Mouse (Mus musculus): Measurements from ENCODE around the gene Stox2. TPM values are rescaled to one million over a fixed set of nuclear protein-coding genes. Genes with fewer than 3 reads are reported as not detected.

Gene Stox2
- total and polyA plus RNA-seq, 2 experiments from 2014 or later, result 39.9 to 85.6 TPM

DNA sequence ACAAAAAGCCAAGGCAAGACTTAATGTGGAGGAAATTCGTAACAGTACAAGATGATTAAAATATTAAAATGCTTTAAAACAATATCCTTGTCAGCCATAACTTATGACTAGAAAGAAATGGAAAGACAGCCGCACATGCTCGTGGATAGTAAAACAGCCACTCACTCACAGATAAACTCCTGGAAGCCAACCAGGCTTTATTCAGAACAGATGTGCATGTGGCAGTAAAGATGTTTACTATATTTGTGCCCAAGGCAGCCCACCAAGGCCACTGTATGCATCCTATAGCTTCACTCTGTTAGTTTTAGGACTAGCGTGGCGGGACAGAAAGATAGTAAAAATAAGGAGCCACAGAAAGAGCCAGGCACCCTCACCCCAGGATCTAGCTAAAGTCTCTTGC, 115.2 kb downstream of the Stox2 start:
- Histone ChIP-seq H3K9me3 (ENCODE audit: low read length) (no peaks in the 10 kb centered on the region), H3K27me3 (ENCODE audit: insufficient read depth, low read length) (no peaks in the 10 kb centered on the region), H3K4me3 (ENCODE audit: low read depth, low read length) (no peak overlapping the region), H3K9ac (no peak overlapping the region), H3K36me3 (ENCODE audit: insufficient read depth) (no peaks in the 10 kb centered on the region), H3K27ac (ENCODE audit: low read depth, low read length) (no peak overlapping the region), H3K4me1 (ENCODE audit: insufficient read depth) (no peaks in the 10 kb centered on the region), H3K4me2 (ENCODE audit: low read depth) (no peak overlapping the region)
- no peak for ATAC-seq
- no peak for DNase-seq
- TF ChIP-seq CTCF (IDR thresholded peaks at IDR 0.05; ENCODE audit: low read depth), result no peak
- WGBS, result 92% methylated on average over 5 of the region's 5 CpGs

GRCm38 (mm10) chr8:47326348-47326747, 119.8 kb downstream of the Stox2 start:
- Histone ChIP-seq H3K9me3 (ENCODE audit: low read length) (no peaks in the 10 kb centered on the region), H3K4me3 (ENCODE audit: low read depth, low read length) (no peak overlapping the region), H3K27me3 (ENCODE audit: insufficient read depth, low read length) (no peaks in the 10 kb centered on the region), H3K4me1 (ENCODE audit: insufficient read depth) (no peaks in the 10 kb centered on the region), H3K27ac (ENCODE audit: low read depth, low read length) (no peak overlapping the region), H3K4me2 (ENCODE audit: low read depth) (no peak overlapping the region), H3K36me3 (ENCODE audit: insufficient read depth) (no peaks in the 10 kb centered on the region), H3K9ac (no peak overlapping the region)
- TF ChIP-seq CTCF (IDR thresholded peaks at IDR 0.05; ENCODE audit: low read depth), result no peak
- ATAC-seq, result no peak
- no peak for DNase-seq
- 85% methylated on average over 8 of the region's 8 CpGs for WGBS

DNA sequence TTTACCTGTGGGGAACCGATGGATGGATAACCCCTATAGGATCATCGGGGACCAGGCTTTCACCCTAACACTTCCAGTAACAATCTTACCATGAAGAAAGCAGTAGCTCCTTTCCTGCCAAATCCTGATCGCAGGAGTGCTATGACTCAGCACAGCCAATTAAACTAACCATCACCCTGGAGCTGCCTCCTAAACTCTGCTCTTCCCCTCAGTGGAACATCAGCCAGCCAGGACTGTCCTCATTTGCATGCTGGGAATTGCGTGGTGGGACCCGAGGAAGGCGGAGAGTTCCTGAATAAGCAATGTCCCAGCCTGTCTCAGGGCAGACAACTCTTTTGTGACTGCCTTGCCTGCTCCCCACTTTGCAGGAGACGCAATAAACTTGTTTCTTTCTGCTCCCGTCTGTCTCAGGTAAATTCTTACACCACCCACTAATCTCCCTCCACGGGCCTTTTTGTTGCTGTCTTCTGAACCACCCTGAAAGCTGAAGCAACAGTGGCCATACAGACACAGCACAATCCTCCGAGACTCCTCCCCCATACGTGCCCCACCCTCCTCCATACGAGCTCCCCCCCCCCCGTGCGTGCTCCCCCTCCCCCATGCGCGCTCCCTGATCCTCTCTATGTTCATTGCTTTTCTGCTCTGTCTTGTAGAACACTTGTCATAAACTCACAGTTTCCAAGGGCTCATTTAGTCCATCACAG, 121.9 kb downstream of the Stox2 start:
- DNase-seq (peak; percentile 27), ATAC-seq (peak; percentile 80)
- no peak for TF ChIP-seq CTCF (IDR thresholded peaks at IDR 0.05; ENCODE audit: low read depth)
- H3K9me3 ChIP-seq (ENCODE audit: low read length), result no peaks in the 10 kb centered on the region
- H3K4me3 ChIP-seq (ENCODE audit: low read depth, low read length), result peak overlapping the region; percentile 18; the same call in 1 of the 2 replicates
- no peaks in the 10 kb centered on the region for H3K27me3 ChIP-seq (ENCODE audit: insufficient read depth, low read length)
- 25% methylated on average over 16 of the region's 16 CpGs for WGBS
- H3K4me1 ChIP-seq (ENCODE audit: insufficient read depth), result no peaks in the 10 kb centered on the region
- no peaks in the 10 kb centered on the region for H3K36me3 ChIP-seq (ENCODE audit: insufficient read depth)
- no peak overlapping the region for H3K27ac ChIP-seq (ENCODE audit: low read depth, low read length)
- peak overlapping the region; percentile 34 for H3K4me2 ChIP-seq (ENCODE audit: low read depth)
- no peak overlapping the region for H3K9ac ChIP-seq

DNA sequence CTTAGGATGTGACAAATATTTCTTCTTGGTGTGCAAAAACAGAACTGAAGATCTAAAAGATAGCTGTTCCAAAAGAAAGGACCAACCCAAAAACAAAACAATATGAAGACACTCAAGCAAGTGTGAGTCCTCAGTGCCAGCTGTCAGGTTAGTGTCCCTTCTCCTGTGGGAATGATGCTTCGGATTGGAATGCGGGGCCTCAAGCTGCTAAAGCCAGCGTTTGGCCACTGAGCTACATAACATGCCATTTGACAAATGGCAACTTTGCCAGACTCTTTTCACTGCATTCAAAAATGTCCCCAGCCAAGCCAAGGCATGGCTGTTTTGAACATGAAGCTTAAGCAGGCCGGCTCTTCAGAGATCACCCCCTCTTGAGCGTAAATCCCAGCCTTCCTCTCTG, 124.9 kb downstream of the Stox2 start:
- no peak overlapping the region for H3K27ac ChIP-seq (ENCODE audit: low read depth, low read length)
- H3K36me3 ChIP-seq (ENCODE audit: insufficient read depth), result no peaks in the 10 kb centered on the region
- DNase-seq (no peak), ATAC-seq (no peak)
- H3K27me3 ChIP-seq (ENCODE audit: insufficient read depth, low read length), result no peaks in the 10 kb centered on the region
- no peaks in the 10 kb centered on the region for H3K4me1 ChIP-seq (ENCODE audit: insufficient read depth)
- no peak overlapping the region for H3K4me3 ChIP-seq (ENCODE audit: low read depth, low read length)
- H3K9ac ChIP-seq, result no peak overlapping the region
- 27% methylated on average over 5 of the region's 5 CpGs for WGBS
- no peaks in the 10 kb centered on the region for H3K9me3 ChIP-seq (ENCODE audit: low read length)
- no peak overlapping the region for H3K4me2 ChIP-seq (ENCODE audit: low read depth)
- TF ChIP-seq CTCF (IDR thresholded peaks at IDR 0.05; ENCODE audit: low read depth), result no peak

- TF ChIP-seq CTCF (IDR thresholded peaks at IDR 0.05; ENCODE audit: low read depth), result no peak
- no peak overlapping the region for H3K27ac ChIP-seq (ENCODE audit: low read depth, low read length)
- WGBS, result 9% methylated on average over 2 of the region's 2 CpGs
- no peaks in the 10 kb centered on the region for H3K9me3 ChIP-seq (ENCODE audit: low read length)
- H3K4me1 ChIP-seq (ENCODE audit: insufficient read depth), result no peaks in the 10 kb centered on the region
- DNase-seq (no peak), ATAC-seq (no peak)
- H3K4me3 ChIP-seq (ENCODE audit: low read depth, low read length), result no peak overlapping the region
- H3K4me2 ChIP-seq (ENCODE audit: low read depth), result no peak overlapping the region
- no peak overlapping the region for H3K9ac ChIP-seq
- no peaks in the 10 kb centered on the region for H3K27me3 ChIP-seq (ENCODE audit: insufficient read depth, low read length)
- no peaks in the 10 kb centered on the region for H3K36me3 ChIP-seq (ENCODE audit: insufficient read depth)
Measured at GRCm38 (mm10) chr8:47320707-47321106, 125.5 kb downstream of the Stox2 start.

GRCm38 (mm10) chr8:47318468-47318867, 127.7 kb downstream of the Stox2 start:
- DNase-seq, result no peak
- Histone ChIP-seq H3K4me1 (ENCODE audit: insufficient read depth) (no peaks in the 10 kb centered on the region), H3K4me3 (ENCODE audit: low read depth, low read length) (no peak overlapping the region), H3K4me2 (ENCODE audit: low read depth) (no peak overlapping the region), H3K9ac (no peak overlapping the region), H3K36me3 (ENCODE audit: insufficient read depth) (no peaks in the 10 kb centered on the region), H3K9me3 (ENCODE audit: low read length) (no peaks in the 10 kb centered on the region), H3K27ac (ENCODE audit: low read depth, low read length) (no peak overlapping the region), H3K27me3 (ENCODE audit: insufficient read depth, low read length) (no peaks in the 10 kb centered on the region)
- no peak for TF ChIP-seq CTCF (IDR thresholded peaks at IDR 0.05; ENCODE audit: low read depth)
- 76% methylated on average over 3 of the region's 3 CpGs for WGBS
- ATAC-seq, result no peak

DNA sequence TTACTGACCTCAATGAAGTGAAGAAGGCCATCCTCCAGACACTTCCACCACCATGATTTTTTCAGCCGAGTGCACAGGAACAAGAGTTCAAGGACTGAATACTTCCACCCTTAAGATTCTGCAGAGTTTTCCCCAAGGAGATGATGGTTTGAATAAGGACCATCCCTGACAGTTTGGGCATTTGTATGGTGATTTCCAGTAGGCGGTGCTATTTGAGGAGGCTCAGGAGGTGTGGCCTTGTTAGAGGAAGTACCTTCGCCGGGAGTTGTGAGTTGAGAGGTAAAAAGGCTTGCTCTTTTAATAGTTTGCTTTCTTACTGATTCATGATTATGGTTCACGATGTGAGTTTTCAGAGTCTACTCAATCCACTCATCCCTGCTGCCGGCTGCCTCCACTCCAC, 138.0 kb downstream of the Stox2 start:
- no peaks in the 10 kb centered on the region for H3K9me3 ChIP-seq (ENCODE audit: low read length)
- ATAC-seq (no peak), DNase-seq (no peak)
- WGBS, result 93% methylated on average over 6 of the region's 6 CpGs
- H3K4me1 ChIP-seq (ENCODE audit: insufficient read depth), result no peaks in the 10 kb centered on the region
- TF ChIP-seq CTCF (IDR thresholded peaks at IDR 0.05; ENCODE audit: low read depth), result no peak
- H3K9ac ChIP-seq, result no peak overlapping the region
- H3K36me3 ChIP-seq (ENCODE audit: insufficient read depth), result no peaks in the 10 kb centered on the region
- no peak overlapping the region for H3K4me3 ChIP-seq (ENCODE audit: low read depth, low read length)
- no peaks in the 10 kb centered on the region for H3K27me3 ChIP-seq (ENCODE audit: insufficient read depth, low read length)
- no peak overlapping the region for H3K27ac ChIP-seq (ENCODE audit: low read depth, low read length)
- no peak overlapping the region for H3K4me2 ChIP-seq (ENCODE audit: low read depth)
